Mouse (Mus musculus) E14TG2a.4 (cell line): Measurements from ENCODE around the gene Nynrin.
A peak's percentile ranks its signal among the peaks of the same experiment; 100 is the strongest.

Experiments used
- H3K27me3 ChIP-seq: 2 replicates; pipeline ENCODE4 v1.6.1; 2014; ENCODE audit warnings: low read length, control low read depth; ENCODE audit not compliant: insufficient read depth
- H3K36me3 ChIP-seq: 2 replicates; pipeline ENCODE4 v1.6.1; 2014; ENCODE audit warnings: low read length, control low read depth; ENCODE audit not compliant: insufficient read depth
- H3K4me1 ChIP-seq: replicated peaks from 2 replicates; pipeline ENCODE4 v1.6.1; 2014; ENCODE audit warnings: low read depth, low read length, control low read depth
- H3K4me3 ChIP-seq: replicated peaks from 2 replicates; pipeline ENCODE4 v1.5.1; 2014; ENCODE audit warnings: mild to moderate bottlenecking, low read length
- H3K9me3 ChIP-seq: 2 replicates; pipeline ENCODE4 v1.6.1; 2014; ENCODE audit warnings: low read length, control low read depth
- CTCF ChIP-seq: conservative IDR thresholded peaks from 2 replicates; pipeline ENCODE4 v1.5.1; 2014; ENCODE audit warnings: low read length
- NANOG ChIP-seq: IDR thresholded peaks from 2 replicates; pipeline ENCODE4 v1.6.1; 2014; ENCODE audit warnings: borderline replicate concordance, low read length, mixed read lengths
- POU5F1 ChIP-seq: IDR thresholded peaks from 2 replicates; pipeline ENCODE4 v1.6.1; 2014; ENCODE audit warnings: low read length, borderline replicate concordance

Nynrin gene

DNA sequence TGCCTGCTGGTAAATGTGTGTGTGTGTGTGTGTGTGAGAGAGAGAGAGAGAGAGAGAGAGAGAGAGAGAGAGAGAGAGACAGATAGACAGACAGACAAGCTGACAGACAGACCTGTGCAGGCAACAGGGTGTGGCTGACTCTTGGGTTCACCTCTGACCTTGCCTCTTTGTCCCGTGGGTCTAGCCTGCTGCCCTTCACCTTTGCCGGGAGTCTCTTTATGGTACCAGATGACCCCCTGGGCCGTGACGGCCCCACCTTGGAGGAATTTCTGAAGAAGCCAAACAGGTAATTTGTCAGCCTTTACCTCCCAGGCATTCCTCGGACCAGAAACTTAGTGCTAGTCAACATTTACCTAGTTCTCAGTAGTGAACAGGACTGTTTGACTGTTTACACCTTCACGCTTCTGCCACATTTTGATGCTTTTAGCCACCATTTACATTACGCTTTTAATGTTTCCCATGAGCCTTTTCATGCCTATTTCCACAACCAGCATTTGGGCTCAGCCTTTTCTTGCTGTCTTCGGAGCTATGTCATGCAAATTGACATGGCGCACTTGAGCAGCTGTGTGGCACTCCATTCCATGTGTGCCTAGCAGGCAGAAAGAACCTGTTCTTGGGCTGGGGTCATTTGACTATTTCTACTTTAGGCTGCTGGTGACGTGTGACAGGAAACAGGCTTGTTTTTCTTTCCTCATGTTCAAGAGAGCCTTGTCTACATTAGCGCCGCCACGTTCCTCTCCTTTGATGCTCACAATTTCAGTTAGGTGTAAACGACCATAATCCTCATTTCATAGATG, 14.6 kb downstream of the Nynrin start:
- H3K9me3 ChIP-seq, result 0 out of 2 replicates have a peak, but pooled peaks cover 3% of the 10 kb centered on the region
- H3K4me1 ChIP-seq, result peaks cover 72% of the 10 kb centered on the region
- peak overlapping the region; percentile 39 for H3K4me3 ChIP-seq
- TF ChIP-seq CTCF (no peak), NANOG (no peak), POU5F1 (no peak)
- peaks cover 57% of the 10 kb centered on the region for H3K36me3 ChIP-seq
- H3K27me3 ChIP-seq, result no peaks in the 10 kb centered on the region

DNA sequence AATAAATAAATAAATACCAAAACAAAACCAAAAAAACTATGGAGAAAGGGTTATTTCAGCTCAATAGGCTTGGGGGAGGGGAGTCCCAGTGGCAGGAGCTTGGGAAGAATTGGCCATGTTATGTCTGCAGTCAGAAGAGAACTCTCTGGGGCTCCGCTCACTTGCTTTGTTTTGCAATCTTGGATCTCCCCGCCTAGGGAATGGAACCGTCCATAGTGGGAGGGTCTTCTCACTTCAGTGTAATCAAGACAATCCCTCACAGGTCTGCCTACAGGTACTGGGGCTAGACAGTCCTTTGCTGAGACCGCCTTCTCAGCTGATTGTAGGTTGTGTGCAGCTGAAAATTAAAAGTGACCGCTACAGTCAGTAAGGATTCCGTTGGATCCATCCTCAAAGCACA, 15.7 kb downstream of the Nynrin start:
- Histone ChIP-seq H3K27me3 (no peaks in the 10 kb centered on the region), H3K4me3 (no peak overlapping the region), H3K4me1 (peaks cover 74% of the 10 kb centered on the region), H3K9me3 (0 out of 2 replicates have a peak, but pooled peaks cover 3% of the 10 kb centered on the region), H3K36me3 (peaks cover 50% of the 10 kb centered on the region)
- TF ChIP-seq CTCF (no peak), POU5F1 (no peak), NANOG (no peak)

DNA sequence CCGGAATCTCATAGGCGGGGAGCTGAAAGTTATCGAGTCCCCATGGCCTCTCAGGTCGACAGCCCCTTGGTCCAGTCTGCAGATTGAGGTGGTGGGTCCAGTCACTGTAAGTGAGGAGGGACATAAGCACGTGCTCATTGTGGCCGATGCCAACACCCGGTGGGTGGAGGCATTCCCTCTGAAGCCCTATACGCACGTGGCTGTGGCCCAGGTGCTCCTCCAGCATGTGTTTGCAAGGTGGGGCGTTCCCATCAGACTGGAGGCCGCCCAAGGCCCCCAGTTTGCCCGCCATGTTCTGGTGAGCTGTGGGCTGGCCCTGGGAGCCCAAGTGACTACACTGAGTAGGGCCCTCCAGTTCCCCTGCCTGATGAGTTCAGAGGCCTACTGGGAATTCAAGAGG, 18.2 kb downstream of the Nynrin start:
- TF ChIP-seq NANOG, result no peak
- no peak for TF ChIP-seq CTCF
- no peak for TF ChIP-seq POU5F1
- Histone ChIP-seq H3K9me3 (0 out of 2 replicates have a peak, but pooled peaks cover 3% of the 10 kb centered on the region), H3K27me3 (peaks cover 9% of the 10 kb centered on the region; the same call in 1 of the 2 replicates), H3K4me1 (peaks cover 76% of the 10 kb centered on the region), H3K4me3 (peak overlapping the region; percentile 43), H3K36me3 (peaks cover 27% of the 10 kb centered on the region)

- Histone ChIP-seq H3K9me3 (0 out of 2 replicates have a peak, but pooled peaks cover 3% of the 10 kb centered on the region), H3K27me3 (peaks cover 12% of the 10 kb centered on the region; the same call in 1 of the 2 replicates), H3K4me3 (peak overlapping the region; percentile 43), H3K4me1 (peaks cover 74% of the 10 kb centered on the region), H3K36me3 (peaks cover 27% of the 10 kb centered on the region)
- TF ChIP-seq POU5F1, result no peak
- TF ChIP-seq CTCF, result no peak
- TF ChIP-seq NANOG, result no peak
Observed at GRCm38 (mm10) chr14:55872551-55872950, 18.7 kb downstream of the Nynrin start.

- peaks cover 72% of the 10 kb centered on the region for H3K4me1 ChIP-seq
- H3K9me3 ChIP-seq, result 0 out of 2 replicates have a peak, but pooled peaks cover 3% of the 10 kb centered on the region
- peaks cover 16% of the 10 kb centered on the region for H3K27me3 ChIP-seq
- H3K4me3 ChIP-seq, result no peak overlapping the region
- TF ChIP-seq CTCF, result no peak
- TF ChIP-seq NANOG, result no peak
- no peak for TF ChIP-seq POU5F1
- peaks cover 27% of the 10 kb centered on the region for H3K36me3 ChIP-seq
Observed at GRCm38 (mm10) chr14:55873242-55873713, 19.5 kb downstream of the Nynrin start.

DNA sequence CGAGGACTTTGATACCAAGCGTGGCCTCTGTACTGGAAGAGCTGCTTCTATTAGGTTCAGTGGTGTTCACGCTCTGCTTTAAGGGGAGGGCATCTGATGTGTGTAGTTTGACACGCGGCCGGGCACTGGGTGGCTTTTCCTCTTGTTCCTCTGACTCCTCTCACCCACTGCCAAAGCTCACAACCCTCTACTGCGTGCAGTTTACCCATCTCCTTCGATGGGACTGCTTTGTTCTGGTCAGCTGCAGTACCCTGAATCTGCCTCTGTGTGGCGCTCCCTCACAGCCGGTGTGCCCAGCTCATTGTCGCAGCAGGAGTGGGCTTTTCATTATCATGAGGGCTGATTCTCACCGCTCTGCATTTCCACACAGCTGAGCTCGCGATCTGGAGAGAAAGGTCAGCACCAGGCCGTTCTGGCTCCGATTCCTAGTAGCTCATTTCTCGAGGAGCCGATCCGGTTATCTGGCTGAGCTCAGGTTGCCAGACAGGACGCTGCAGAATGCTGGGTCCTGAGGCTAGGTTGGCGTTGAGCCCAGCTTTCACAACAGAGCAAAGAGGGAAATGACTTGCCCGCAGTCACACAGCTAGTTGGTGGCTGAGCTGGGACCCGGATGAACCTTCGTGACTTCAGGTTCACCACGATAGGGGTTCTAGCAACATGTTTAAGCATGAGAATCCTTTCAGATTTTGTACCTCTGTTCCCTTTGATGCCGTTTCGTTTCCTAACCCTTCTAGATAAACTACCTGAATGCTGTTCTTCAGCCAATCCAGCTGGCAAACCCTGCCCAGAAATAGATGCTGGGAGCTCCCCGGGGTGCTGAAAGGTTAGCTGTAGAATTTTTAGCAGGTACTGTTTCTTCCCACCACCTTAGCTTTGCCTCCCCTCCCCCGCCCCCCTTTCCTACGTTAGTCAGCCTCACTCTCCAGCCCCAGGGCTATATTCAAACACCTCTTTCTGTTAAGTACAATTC, 20.2 kb downstream of the Nynrin start:
- TF ChIP-seq NANOG (no peak), CTCF (peak; percentile 96)
- H3K4me3 ChIP-seq, result peak overlapping the region; percentile 67
- H3K9me3 ChIP-seq, result 0 out of 2 replicates have a peak, but pooled peaks cover 3% of the 10 kb centered on the region
- peaks cover 16% of the 10 kb centered on the region for H3K27me3 ChIP-seq
- H3K36me3 ChIP-seq, result peaks cover 27% of the 10 kb centered on the region
- peaks cover 69% of the 10 kb centered on the region for H3K4me1 ChIP-seq

GRCm38 (mm10) chr14:55877469-55878315, 23.9 kb downstream of the Nynrin start:
- H3K27me3 ChIP-seq, result peaks cover 21% of the 10 kb centered on the region
- no peak overlapping the region for H3K4me3 ChIP-seq
- H3K9me3 ChIP-seq, result no peaks in the 10 kb centered on the region
- H3K4me1 ChIP-seq, result peaks cover 61% of the 10 kb centered on the region
- TF ChIP-seq CTCF (no peak), NANOG (no peak), POU5F1 (no peak)
- no peaks in the 10 kb centered on the region for H3K36me3 ChIP-seq
